Mouse (Mus musculus) liver, embryonic 14.5 days (tissue): ENCODE data around the gene Deaf1. TPM values are rescaled to one million over a fixed set of nuclear protein-coding genes. Genes with fewer than 3 reads are reported as not detected.

Source experiments
- ATAC-seq: fragments of 200-750 bp; cut with Nextera tagmentation; 2 replicates; pipeline ENCODE4 v1.8.0; 2017; ENCODE audit warnings: moderate number of reproducible peaks, mild to moderate bottlenecking, moderate library complexity; ENCODE audit not compliant: insufficient read depth
- DNase-seq, 3 experiments: peaks; one replicate each; pipeline ENCODE4 v3.0.0-alpha.2; 2012 to 2013; ENCODE audit warnings: low read depth in 3 of 3, low spot score in 3 of 3
- H3K27ac ChIP-seq: fragments of 300-500 bp; sonication (generic); 2 replicates; pipeline ENCODE4 v1.5.1; 2014; ENCODE audit warnings: moderate library complexity, mild to moderate bottlenecking, control low read depth, inconsistent platforms
- H3K27me3 ChIP-seq: fragments of 300-500 bp; sonication (generic); 2 replicates; pipeline ENCODE4 v1.6.1; 2014; ENCODE audit warnings: mild to moderate bottlenecking, low read length, moderate library complexity; ENCODE audit not compliant: control insufficient read depth, insufficient read depth
- H3K36me3 ChIP-seq: fragments of 300-500 bp; sonication (generic); replicated peaks from 2 replicates; pipeline ENCODE4 v1.6.1; 2014; ENCODE audit warnings: low read depth; ENCODE audit not compliant: control insufficient read depth, insufficient read depth
- H3K4me1 ChIP-seq, 2 experiments: fragments of 200-500 bp in 1 of 2; fragments of 300-500 bp in 1 of 2; sonication (generic) in 1 of 2; replicated peaks; 2 replicates each; pipeline ENCODE4 v1.6.1; 2012 to 2014; ENCODE audit warnings: antibody characterized with exemption in 1 of 2, inconsistent platforms in 1 of 2, low read length in 1 of 2; ENCODE audit not compliant: control insufficient read depth in 2 of 2, insufficient read depth in 2 of 2
- H3K4me2 ChIP-seq: fragments of 300-500 bp; sonication (generic); 2 replicates; pipeline ENCODE4 v1.6.1; 2014; ENCODE audit warnings: low read depth, mild to moderate bottlenecking, control low read depth, moderate library complexity
- H3K4me3 ChIP-seq, 2 experiments: fragments of 200-500 bp in 1 of 2; fragments of 300-500 bp in 1 of 2; sonication (generic) in 1 of 2; 2 replicates each; pipeline ENCODE4 v1.5.1; 2012 to 2014; ENCODE audit warnings: low read depth in 2 of 2, low read length in 2 of 2, mild to moderate bottlenecking in 2 of 2, control low read depth in 1 of 2, inconsistent platforms in 1 of 2, moderate library complexity in 1 of 2; ENCODE audit not compliant: insufficient read depth in 1 of 2
- H3K9ac ChIP-seq: fragments of 300-500 bp; sonication (generic); replicated peaks from 2 replicates; pipeline ENCODE4 v1.6.1; 2014; ENCODE audit warnings: mild to moderate bottlenecking, control low read depth, moderate library complexity
- H3K9me3 ChIP-seq: fragments of 300-500 bp; sonication (generic); 2 replicates; pipeline ENCODE4 v1.6.1; 2016; ENCODE audit warnings: low read length, mixed read lengths; ENCODE audit not compliant: control insufficient read depth
- CTCF ChIP-seq: IDR thresholded peaks from 2 replicates; pipeline ENCODE4 v1.5.1; 2016; ENCODE audit warnings: antibody characterized with exemption, low read depth, control low read depth
- EP300 ChIP-seq: IDR thresholded peaks from 2 replicates; pipeline ENCODE4 v1.6.1; 2016; ENCODE audit warnings: antibody characterized with exemption, low read depth
- WGBS: fragments of 180-500 bp; shearing (Covaris S2); extraction: QIAGEN DNeasy Blood & Tissue Kit; methylation state at CpG from one replicate; pipeline ENCODE4 v1.1.7; 2014; ENCODE audit not compliant: insufficient replicate concordance; 5-methylcytosine and 5-hydroxymethylcytosine counted together
- polyA plus RNA-seq, 2 experiments: library from polyadenylated mRNA; depleted of rRNA in 1 of 2; stranded (reverse) in 1 of 2; unstranded in 1 of 2; fragments of >200 nt; fragmentation: Nextera tagmentation in 1 of 2; extraction: Ambion mirVana in 1 of 2; gene quantifications; 2 replicates each; pipeline versions ENCODE4 v1.2.1 to v1.2.3; 2012 to 2014

Gene Deaf1
- polyA plus RNA-seq, 2 experiments, result 7.8 to 11.1 TPM

DNA sequence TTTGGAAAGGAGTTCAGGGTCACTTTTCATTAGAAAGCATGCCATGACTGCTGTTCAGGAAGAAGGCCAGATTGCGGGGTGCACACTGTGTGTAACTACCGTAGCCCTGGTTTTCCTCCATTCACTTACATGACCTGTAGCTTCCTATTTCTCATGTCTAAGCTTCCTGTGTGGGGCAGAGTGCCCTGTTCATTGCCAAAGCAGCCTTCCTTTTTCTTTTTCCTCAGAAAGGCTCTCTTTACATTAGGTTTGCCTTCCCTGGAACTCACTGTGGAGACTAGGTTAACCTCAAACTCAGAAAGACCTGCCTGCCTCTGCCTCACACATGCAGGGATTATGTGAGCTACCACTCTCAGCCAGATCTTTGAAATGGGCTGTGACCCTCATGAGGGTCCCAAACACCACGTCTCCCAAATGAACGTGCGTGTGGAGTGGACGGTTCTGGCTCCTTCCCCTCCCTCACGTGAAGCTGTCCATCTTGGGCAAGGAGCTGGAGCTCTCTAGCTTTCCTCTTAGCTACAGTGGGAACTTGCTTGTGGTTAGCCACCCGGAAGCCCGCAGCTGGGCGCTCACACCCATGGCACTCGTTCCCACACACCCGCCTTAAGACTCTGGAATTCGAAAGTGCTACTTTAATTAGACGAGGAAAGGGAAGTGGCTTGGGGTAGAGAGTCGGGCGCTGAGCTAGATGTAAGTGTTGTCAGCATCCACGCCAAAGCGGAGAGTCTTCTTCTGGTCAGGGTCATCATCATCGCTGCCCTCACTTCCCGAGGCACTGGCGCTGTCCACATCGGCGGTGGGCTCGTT, 58.8 kb downstream of the Deaf1 start:
- Histone ChIP-seq H3K4me1 (peaks cover 13 to 17% of the 10 kb centered on the region in 2 experiments), H3K36me3 (peaks cover under 1% of the 10 kb centered on the region), H3K9ac (no peak overlapping the region), H3K27me3 (no peaks in the 10 kb centered on the region; the same call in 1 of the 2 replicates), H3K27ac (no peak overlapping the region), H3K9me3 (no peaks in the 10 kb centered on the region), H3K4me3 (peak overlapping the region in 1 of 2 experiments; percentile 9; a peak in 1 of 4 replicates), H3K4me2 (peak overlapping the region; percentile 44)
- ATAC-seq (no peak), DNase-seq (no peak)
- TF ChIP-seq EP300 (no peak), CTCF (no peak)
- WGBS, result 17% methylated on average over 24 of the region's 24 CpGs

DNA sequence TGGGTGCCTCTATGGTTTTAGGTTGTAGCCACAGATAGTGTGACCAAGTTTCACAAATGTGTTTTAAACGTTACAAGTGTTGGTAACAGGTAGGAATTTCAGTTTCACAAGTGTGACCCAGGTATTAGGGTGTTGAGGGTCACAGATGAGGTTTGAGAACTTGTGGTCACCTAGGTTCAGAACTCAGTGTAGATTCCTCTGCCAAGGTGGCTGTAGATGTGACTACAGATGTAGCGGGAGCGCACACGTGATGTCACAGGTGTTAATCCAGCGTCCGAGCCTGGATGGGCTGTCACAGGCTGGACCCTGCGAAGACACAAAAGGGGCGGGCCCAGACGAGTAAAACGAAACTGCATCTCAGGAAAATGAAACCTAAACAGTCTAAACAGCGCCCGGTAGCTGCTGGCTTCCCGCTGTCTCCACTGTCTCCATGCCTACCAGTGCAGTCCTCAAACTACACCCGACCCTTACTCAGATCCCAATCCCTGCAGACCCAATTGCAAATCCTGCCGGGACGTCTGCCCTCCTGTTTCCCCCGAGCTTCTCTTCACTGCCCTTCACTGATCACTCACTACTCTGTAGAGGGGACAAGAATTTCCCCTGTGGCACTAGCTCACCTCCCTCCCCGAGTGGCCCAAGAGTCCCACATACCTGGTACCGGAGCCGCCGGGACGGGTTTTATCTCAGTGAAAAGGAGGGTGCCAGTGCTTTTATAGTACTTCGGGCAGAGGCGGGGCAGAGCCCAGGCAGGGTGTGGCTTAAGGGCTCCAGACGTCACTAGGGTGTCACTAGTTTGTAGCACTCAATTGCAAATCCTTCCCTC, 61.5 kb downstream of the Deaf1 start, which contains the start of gene Irf7:
Gene Irf7 (minus strand): TSS at position 743 of the 823 bp plus-strand sequence.
- Histone ChIP-seq H3K9me3 (no peaks in the 10 kb centered on the region), H3K36me3 (peaks cover 28% of the 10 kb centered on the region), H3K4me3 (peak within 1 kb of the TSS; percentile 64 to 97), H3K27ac (no peak within 1 kb of the TSS; the same call in 1 of the 2 replicates), H3K27me3 (no peaks in the 10 kb centered on the region; the same call in 1 of the 2 replicates), H3K4me1 (peaks cover 13 to 17% of the 10 kb centered on the region in 2 experiments), H3K9ac (peak within 1 kb of the TSS; percentile 62), H3K4me2 (peak within 1 kb of the TSS; percentile 74)
- 4% methylated on average over 25 of the region's 25 CpGs for WGBS
- ATAC-seq (peak; percentile 78), DNase-seq (peak; percentile 60 to 74 (median 69))
- TF ChIP-seq EP300 (no peak), CTCF (no peak)

DNA sequence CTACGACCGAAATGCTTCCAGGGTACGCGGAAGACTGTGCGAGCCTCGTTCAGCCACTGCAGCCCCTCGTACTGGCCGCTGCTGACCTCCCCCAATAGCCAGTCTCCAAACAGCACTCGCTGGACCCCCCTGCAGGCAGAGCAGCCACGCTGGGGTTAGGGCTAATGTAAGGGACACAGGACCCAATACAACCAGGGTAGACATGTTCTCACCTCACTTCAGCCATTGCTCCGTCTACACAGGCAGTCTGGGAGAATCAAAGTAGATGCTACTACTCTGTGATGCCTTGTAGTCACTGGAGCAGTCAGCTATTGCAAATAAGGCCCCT, 62.1 kb downstream of the Deaf1 start:
- Histone ChIP-seq H3K27me3 (no peaks in the 10 kb centered on the region; the same call in 1 of the 2 replicates), H3K9me3 (no peaks in the 10 kb centered on the region), H3K4me1 (peaks cover 13 to 17% of the 10 kb centered on the region in 2 experiments), H3K4me3 (peak overlapping the region; percentile 64 to 97), H3K4me2 (peak overlapping the region; percentile 74), H3K9ac (peak overlapping the region; percentile 62), H3K27ac (no peak overlapping the region), H3K36me3 (peaks cover 34% of the 10 kb centered on the region)
- 33% methylated on average over 11 of the region's 11 CpGs for WGBS
- ATAC-seq (peak; percentile 10; the same call in 1 of the 2 replicates), DNase-seq (no peak)
- no peak for TF ChIP-seq CTCF
- no peak for TF ChIP-seq EP300

DNA sequence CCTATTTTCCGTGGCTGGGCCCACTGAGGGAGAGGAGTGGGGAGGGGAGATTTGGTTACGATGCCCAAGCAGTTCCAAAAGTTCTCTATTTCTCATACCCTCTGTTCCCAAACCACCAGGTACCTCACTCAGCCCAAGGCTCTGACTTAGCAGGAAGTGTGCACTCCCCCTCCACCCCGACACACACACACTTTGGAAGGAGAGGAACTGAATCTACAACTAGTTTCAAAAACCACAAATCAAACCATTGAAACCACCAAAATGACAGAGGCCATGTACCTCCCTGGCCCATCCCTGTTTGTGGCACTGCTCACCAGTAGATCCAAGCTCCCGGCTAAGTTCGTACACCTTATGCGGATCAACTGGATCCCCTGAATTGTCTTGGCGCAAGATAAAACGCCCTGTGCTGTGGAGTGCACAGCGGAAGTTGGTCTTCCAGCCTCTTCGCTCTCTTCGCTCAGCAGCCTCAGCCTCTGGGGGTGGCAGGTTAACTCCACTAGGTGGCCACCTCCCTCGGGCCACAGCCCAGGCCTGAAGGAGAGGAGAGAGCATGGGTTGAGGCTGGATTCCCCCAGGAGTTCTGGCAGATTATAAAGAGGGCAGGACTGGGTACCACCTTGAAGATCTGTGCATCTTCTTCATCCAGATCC, 62.6 kb downstream of the Deaf1 start:
- Histone ChIP-seq H3K4me1 (peaks cover 13 to 17% of the 10 kb centered on the region in 2 experiments), H3K4me3 (peak overlapping the region; percentile 64 to 97; a peak in 3 of 4 replicates), H3K27ac (no peak overlapping the region), H3K4me2 (peak overlapping the region; percentile 74), H3K27me3 (no peaks in the 10 kb centered on the region; the same call in 1 of the 2 replicates), H3K36me3 (peaks cover 39% of the 10 kb centered on the region), H3K9me3 (no peaks in the 10 kb centered on the region), H3K9ac (no peak overlapping the region; the same call in none of the 2 replicates)
- 12% methylated on average over 12 of the region's 12 CpGs for WGBS
- peak; percentile 85 for TF ChIP-seq CTCF
- TF ChIP-seq EP300, result no peak
- peak in 2 of 3 experiments; percentile 22 to 40 for DNase-seq
- peak; percentile 45; the same call in 1 of the 2 replicates for ATAC-seq
